Mouse (Mus musculus) regulatory T cell (primary cell): ENCODE results near the gene Txndc2.

Experiments
- in situ Hi-C: fragments of 300-600 bp; cut with MboI, MseI; formaldehyde crosslinking; loops from one replicate; pipeline ENCODE4 v1.15.1; 2025; ENCODE audit warnings: high pct_unique_total_duplicates

The Txndc2 gene

DNA sequence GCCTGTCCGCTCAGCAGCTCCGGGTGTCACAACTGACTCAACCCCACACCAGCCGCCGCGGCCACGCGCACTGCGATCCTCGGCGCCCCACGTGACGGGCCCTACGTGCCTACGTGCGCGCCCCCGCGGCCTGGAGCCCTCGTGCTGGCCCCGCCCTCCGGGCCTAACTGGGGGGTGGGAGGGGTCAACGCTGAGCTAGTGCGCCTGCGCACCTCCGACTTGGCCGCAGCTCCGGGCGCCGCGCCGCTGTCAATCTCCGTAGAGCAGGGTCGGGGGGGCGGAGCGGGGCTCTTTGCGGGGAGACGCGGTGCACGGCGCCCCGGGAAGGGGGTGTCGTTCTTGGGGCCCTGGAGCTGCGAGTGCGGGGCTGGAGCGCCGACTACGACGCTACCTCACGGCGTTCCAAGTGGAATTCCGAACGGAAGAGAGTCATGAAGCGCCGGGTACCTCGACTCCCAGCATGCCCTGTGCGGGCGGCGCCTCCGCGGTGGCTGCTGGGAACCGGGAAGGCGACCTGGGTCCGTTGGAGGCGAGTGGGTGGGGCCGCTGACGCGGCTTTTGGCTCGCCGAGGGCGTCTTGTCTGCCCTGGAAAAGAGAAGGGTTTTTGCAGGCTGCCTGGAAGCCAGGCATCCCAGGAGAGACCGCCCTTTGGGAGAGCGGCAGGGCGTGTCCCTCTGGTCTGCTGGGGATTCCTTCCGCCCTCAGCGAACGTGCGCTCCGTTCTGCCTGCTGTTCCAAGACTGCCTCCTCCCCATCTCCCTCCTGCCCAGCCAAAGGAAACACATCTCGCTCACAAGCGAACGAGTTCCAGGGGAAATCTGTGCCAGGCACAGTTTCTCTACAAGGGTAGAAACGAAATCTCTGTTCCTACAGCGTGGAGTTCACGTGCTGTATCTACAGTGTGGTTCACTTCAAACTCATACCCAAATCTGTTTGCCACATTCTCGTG, 28.2 kb downstream of the Txndc2 start, which contains the start of gene Vapa:
Gene Vapa (minus strand): TSS at position 93 of the 950 bp plus-strand sequence.
- in situ Hi-C loops: loop anchor here (10.0 to 25.0 kb wide), 3 partner anchors 161 to 899 kb away; partner anchors contain the start of genes Rab12 and Rab31

DNA sequence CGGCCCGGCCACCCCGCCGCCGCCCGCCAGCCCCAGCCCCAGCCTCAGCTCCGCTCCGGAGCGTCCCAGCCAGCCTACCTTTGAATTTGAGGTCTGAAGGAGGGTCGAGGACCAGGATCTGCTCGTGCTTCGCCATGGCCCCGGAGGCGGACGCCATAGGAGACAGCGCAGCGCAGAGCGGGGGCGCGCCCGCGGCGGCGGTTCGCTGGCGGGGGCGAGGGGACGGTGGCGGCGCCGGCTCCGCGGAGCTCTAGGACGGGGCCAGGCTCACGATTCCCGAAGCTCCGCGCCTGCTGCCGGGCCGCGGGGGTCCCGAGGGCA, 28.9 kb downstream of the Txndc2 start:
- in situ Hi-C loops: loop anchor here (10.0 to 25.0 kb wide), 3 partner anchors 162 to 899 kb away; partner anchors contain the start of genes Rab12 and Rab31

DNA sequence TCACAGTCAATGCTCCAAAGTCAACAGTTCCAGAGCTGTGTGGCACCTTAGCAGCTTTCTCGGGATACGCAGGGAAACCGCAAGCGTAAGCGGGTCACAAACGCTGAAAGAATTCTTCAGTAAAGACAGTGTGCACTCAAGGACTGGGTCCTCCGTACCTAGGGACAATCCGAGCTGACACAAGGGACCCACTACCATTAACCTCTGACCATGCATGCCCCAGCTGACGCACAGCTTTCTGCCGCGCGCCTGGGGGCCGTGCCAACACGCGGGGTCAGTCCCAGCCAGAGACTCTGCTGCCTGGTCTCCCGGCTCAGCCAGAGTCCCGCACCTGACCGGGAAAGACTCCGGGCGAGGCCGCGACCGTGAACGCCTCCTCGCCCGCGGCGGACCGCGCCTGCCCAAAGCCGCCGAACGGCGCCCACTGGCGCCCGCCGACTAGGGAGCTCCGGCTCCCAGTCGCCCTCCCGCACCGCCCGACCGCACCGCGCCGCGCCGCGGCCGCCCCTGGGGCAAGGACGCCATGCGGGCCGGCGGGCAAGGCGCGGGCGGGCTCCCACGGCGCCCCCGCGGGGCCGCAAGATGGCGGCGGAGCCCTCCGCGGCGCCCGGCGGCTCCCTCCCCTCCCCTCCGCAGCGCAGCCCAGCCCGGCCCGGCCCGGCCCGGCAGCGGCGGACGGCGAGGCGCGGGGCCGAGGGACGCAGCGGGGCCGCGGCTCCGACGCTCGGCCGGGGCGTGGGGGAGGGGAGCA, 29.4 kb downstream of the Txndc2 start:
- in situ Hi-C loops: loop anchor here (10.0 to 25.0 kb wide), 3 partner anchors 162 to 900 kb away; partner anchors contain the start of genes Rab12 and Rab31

DNA sequence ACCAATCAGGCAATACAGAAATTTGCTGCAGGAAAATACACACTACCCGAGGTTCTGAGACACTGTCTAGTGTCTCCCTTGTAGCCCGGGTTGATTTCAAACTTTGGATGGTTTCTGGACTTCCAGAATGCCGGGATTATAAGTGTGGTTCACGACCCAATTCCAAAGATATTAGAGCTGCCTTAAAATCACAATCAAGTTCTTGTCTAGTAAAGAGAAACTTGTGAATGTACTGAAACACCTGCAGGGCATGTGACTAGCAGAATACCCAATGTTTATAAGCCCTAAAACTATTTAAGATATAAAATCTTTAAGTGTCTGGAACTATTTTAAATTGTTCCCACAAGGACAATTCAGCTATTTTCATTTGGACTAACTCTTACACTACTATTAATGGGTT, 30.2 kb downstream of the Txndc2 start:
- in situ Hi-C loops: loop anchor here (10.0 to 25.0 kb wide), 3 partner anchors 163 to 901 kb away; partner anchors contain the start of genes Rab12 and Rab31

DNA sequence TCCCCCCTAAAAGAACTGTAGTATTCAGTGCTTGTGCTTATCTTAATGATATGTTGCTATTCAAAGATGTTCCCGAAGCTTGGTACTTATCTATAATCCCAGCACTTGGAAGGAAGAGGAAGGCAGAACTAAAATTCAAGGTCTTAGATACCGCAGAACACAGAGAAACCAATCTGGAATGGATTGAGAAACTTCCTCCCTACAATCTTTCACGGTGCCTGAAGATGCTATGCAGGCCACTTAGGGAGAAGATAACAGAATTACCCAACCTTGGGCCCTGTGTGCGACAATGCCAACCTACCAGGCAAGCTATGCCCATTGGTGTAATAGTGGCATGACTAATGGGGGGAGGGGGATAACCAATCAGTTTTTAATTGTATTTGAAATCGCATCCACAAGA, 33.2 kb downstream of the Txndc2 start:
- in situ Hi-C loops: loop anchor here (10.0 to 25.0 kb wide), 2 partner anchors 506 to 904 kb away; partner anchors contain the start of genes Rab12 and Washc1

DNA sequence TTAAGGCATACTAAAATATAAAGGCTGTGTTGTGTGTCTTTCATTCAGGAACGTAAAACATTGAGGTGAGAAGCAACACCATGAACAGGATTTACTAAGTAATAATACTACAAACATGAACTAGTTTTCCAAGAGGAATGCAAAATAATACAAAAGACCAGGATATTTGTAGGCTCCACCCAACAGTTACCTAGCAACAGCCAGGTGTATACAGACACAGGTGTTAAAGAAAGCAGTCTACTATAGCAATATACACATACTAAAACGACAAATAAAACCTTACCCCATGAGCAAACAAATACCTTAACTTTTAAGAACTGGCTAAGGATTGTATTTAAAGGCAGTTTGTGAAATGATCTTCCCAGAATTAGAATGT, 33.7 kb downstream of the Txndc2 start:
- in situ Hi-C loops: loop anchor here (10.0 to 25.0 kb wide), 2 partner anchors 507 to 904 kb away; partner anchors contain the start of genes Rab12 and Washc1

DNA sequence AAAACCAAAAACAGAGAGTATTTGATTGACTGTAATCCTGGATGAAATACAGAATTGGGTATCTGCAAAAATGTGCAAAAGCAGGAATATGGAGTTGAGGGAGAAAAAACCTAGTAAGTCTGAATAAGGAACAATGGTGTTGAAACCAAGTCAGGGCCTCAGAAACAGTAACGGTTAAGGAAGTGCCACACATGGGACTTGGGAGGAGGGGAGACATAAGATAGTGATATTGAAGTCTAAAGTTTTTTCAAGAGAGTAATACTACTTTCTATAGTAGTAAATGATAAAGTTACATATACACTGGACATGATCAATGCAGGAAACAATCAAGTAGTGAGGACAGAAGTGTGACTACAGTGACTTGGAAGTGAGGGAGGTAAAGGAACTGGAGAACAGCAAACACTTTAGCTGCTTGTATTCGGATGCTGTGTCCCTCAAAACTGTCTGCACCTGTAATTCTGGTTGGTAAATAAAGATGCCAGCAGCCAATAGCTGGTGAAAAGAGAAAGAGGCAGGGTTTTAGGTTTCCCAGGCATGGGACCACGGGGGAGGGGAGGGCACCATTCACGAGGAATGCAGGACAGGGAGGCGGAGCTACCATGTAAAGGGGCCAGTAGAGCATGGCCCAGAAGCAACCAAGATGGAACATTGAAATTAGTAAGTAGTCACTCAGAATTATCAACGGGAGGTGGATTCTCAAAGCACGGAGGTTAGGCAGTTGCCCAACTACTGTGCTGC, 34.2 kb downstream of the Txndc2 start:
- in situ Hi-C loops: loop anchor here (10.0 to 25.0 kb wide), 2 partner anchors 507 to 905 kb away; partner anchors contain the start of genes Rab12 and Washc1

DNA sequence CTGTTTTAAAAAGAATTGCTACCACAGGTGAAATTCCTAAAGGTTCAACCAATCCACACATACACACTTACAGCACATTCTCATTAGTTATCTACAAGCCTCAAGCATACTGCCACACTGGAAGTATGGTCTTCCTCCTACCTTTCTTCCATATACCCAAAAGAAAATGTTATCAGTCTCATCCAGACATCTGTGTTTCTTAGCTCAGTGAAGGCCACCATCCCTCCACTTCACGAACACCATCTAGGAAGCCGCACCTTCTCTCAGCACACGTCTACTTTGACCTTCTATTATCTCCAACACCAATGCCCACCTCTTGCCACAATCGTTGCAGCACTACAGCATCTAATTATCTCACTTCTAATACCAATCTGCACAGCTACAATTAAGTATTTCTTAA, 36.0 kb downstream of the Txndc2 start:
- in situ Hi-C loops: loop anchor here (10.0 to 25.0 kb wide), 2 partner anchors 509 to 906 kb away; partner anchors contain the start of genes Rab12 and Washc1

DNA sequence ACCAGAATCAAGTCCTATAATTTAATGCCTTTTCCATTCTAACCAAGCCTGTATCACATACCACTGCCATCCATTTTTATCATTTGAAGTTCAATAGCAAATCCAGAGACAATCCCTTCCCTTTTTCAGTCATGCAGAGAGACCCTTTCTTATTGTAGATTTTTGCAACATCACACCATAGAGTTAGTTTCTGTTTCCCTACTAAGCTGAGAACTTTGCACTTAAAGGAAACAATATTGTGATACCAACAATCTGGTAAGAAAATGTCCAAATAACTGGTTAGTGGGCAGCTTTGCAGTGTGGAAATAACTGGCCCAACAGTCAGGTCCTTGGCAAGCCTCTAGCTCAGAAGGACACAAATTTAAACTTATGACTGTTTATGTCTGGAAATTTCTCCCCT, 37.1 kb downstream of the Txndc2 start:
- in situ Hi-C loops: loop anchor here (10.0 to 25.0 kb wide), 2 partner anchors 510 to 907 kb away; partner anchors contain the start of genes Rab12 and Washc1

DNA sequence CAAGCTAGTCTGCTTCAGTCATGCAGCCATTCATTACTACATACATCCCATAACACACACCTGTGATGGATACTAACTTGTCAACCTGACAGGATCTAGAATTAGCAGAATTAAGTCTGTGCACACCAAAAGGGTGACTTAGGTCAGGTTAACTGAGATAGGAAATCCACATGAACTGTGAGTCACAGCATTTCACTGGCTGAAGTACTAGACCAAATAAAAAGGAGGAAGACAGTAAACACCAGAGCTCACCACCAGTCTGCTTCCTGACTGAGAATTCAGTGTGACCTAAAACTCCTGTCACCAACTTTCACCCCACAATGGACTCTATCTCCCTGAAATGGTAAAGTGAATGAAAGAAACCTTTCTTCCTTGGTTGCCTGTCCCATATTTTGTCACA, 37.7 kb downstream of the Txndc2 start:
- in situ Hi-C loops: loop anchor here (10.0 to 25.0 kb wide), 2 partner anchors 510 to 908 kb away; partner anchors contain the start of genes Rab12 and Washc1

DNA sequence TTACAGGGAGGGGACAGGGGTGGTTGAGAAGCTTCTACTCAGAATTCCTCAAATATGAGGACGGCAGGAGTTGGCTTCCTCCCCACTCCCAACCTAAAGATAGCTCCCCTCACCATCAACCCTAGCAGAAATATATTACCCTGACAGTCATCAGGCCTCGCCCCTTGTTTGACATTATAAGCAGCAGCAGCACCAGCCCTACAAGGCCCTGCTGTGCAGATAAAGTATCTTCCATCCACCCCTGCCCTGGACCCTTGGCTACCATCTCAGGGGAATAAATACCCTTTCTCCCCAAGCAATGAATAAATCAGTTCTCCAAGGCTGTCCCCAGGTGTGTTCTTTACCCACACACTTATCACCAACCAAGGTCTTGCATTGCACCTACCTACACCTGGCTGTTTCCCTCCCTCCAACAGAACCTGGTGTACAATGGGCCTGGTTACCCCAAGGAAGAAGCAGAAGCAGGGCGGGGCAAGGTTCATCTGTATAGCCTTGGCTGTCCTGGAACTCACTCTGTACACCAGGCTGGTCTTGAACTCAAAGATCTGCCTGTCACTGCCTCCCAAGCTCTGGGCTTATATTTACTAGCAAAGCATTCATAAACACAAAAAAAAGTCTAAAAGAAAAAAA, 44.0 kb downstream of the Txndc2 start:
- in situ Hi-C loops: no loop called here

DNA sequence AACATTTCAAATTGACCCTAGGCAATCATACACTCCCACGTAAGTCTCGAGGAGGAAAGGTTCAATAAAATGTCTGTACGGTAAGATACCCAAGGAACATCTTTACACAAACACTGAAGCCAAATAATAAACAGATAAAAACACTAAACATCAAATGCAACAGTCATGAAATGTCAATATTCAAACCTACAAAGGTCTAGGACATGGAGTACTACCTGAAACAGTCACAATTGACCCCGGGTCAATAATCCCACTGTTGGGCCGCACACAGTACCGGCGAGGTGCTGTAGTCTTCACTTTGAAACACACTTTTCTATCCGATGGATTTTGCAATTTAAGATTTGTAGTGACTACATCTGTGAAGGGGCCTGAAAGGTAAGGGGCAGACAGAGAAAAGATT, 47.3 kb downstream of the Txndc2 start:
- in situ Hi-C loops: no loop called here
